In the genomic region with DNA sequence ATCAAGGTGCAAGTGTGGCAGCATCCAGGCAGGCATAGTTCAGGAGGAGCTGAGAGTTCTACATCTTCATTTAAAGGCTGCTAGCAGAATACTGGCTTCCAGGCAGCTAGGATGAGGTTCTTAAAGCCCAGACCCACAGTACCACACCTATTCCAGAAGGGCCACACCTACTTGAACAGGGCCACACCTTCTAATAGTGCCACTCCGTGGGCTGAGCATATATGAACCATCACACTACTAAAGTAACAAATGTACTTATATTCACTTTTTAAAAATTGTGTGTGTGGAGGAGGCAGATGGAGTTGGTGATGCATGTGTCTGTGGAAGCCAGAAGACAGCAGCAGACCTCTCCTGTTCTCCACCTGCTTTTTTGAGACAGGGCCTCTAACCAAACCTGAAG, we compare ENCODE assay signal across 16 mouse cellular contexts.
"Had no signal": no experiment of that assay in that cellular context is flagged by ENCODE, and none has a peak within 500 bp of the region (broad histone marks: within the 10 kb centered on the region; RNA-seq: fewer than 3 reads in every experiment).

No protein-coding gene starts in this region.

- H3K27me3 ChIP-seq: neural tube, embryonic 13.5 days; neural tube, embryonic 15.5 days; stomach, embryonic 15.5 days had no signal

- H3K9me3 ChIP-seq: neural tube, embryonic 13.5 days; neural tube, embryonic 15.5 days; stomach, embryonic 15.5 days had no signal

- H3K27ac ChIP-seq: neural tube, embryonic 13.5 days; neural tube, embryonic 15.5 days; stomach, embryonic 15.5 days; stomach, postnatal 0 days had no signal

- DNase-seq: retina, postnatal 1 day; right cerebral cortex, adult 18-20 months; right cerebral cortex, postnatal 14 days; right cerebral cortex, postnatal 25 days; right cerebral cortex, postnatal 4 days; spleen, adult 18-20 months; thymus, adult 18-20 months; thymus, adult 2 months; thymus, postnatal 14 days; thymus, postnatal 25 days; thymus, postnatal 36 days; thymus, postnatal 4 days had no signal

- H3K36me3 ChIP-seq: neural tube, embryonic 15.5 days; stomach, embryonic 15.5 days had no signal

- H3K9ac ChIP-seq: neural tube, embryonic 13.5 days; neural tube, embryonic 15.5 days; stomach, embryonic 15.5 days had no signal

- H3K4me3 ChIP-seq: neural tube, embryonic 13.5 days; neural tube, embryonic 15.5 days; stomach, embryonic 15.5 days had no signal

- H3K4me1 ChIP-seq: neural tube, embryonic 13.5 days; neural tube, embryonic 15.5 days; stomach, embryonic 15.5 days had no signal

- H3K4me2 ChIP-seq: neural tube, embryonic 13.5 days; neural tube, embryonic 15.5 days; stomach, embryonic 15.5 days had no signal
